Mouse (Mus musculus) embryonic facial prominence, embryonic 15.5 days (tissue): ENCODE measurements around the gene Gm21671. TPM values are rescaled to one million over a fixed set of nuclear protein-coding genes. Genes with fewer than 3 reads are reported as not detected.
"Not testable (repeated sequence)": the region's sequence is repeated elsewhere in the genome, so short reads cannot be mapped to it uniquely, and the experiment has no call there.

Experiments used
- ATAC-seq: fragments of 200-750 bp; cut with Nextera tagmentation; 2 replicates; pipeline ENCODE4 v1.8.0; 2017; ENCODE audit warnings: low read depth, moderate TSS enrichment; ENCODE audit not compliant: insufficient number of reproducible peaks, low FRiP score, low TSS enrichment
- H3K27ac ChIP-seq: fragments of 300-500 bp; sonication (generic); replicated peaks from 2 replicates; pipeline ENCODE4 v1.5.1; 2015; ENCODE audit warnings: mild to moderate bottlenecking, inconsistent platforms
- H3K27me3 ChIP-seq: fragments of 300-500 bp; sonication (generic); 2 replicates; pipeline ENCODE4 v1.6.1; 2015; ENCODE audit warnings: inconsistent platforms
- H3K36me3 ChIP-seq: fragments of 300-500 bp; sonication (generic); 2 replicates; pipeline ENCODE4 v1.6.1; 2015; ENCODE audit warnings: mild to moderate bottlenecking, inconsistent platforms
- H3K4me1 ChIP-seq: fragments of 300-500 bp; sonication (generic); 2 replicates; pipeline ENCODE4 v1.6.1; 2015; ENCODE audit warnings: inconsistent platforms
- H3K4me2 ChIP-seq: fragments of 300-500 bp; sonication (generic); replicated peaks from 2 replicates; pipeline ENCODE4 v1.6.1; 2015; ENCODE audit warnings: mild to moderate bottlenecking, inconsistent platforms
- H3K4me3 ChIP-seq: fragments of 300-500 bp; sonication (generic); replicated peaks from 2 replicates; pipeline ENCODE4 v1.5.1; 2015; ENCODE audit warnings: mild to moderate bottlenecking, inconsistent platforms
- H3K9ac ChIP-seq: fragments of 300-500 bp; sonication (generic); 2 replicates; pipeline ENCODE4 v1.6.1; 2015; ENCODE audit warnings: inconsistent platforms
- H3K9me3 ChIP-seq: fragments of 300-500 bp; sonication (generic); replicated peaks from 2 replicates; pipeline ENCODE4 v1.6.1; 2016; ENCODE audit warnings: inconsistent platforms
- WGBS: fragments of 180-500 bp; shearing (Covaris S2); methylation state at CpG from one replicate; pipeline ENCODE4 v1.1.7; 2015; 5-methylcytosine and 5-hydroxymethylcytosine counted together
- polyA plus RNA-seq: library from polyadenylated mRNA; unstranded; fragments of >200 nt; fragmentation: Nextera tagmentation; extraction: Ambion mirVana; gene quantifications from 2 replicates; pipeline ENCODE4 v1.2.1, GENCODE M21; 2015

Gene Gm21671
- 0.09 and 0.20 TPM in 2 replicates for polyA plus RNA-seq

DNA sequence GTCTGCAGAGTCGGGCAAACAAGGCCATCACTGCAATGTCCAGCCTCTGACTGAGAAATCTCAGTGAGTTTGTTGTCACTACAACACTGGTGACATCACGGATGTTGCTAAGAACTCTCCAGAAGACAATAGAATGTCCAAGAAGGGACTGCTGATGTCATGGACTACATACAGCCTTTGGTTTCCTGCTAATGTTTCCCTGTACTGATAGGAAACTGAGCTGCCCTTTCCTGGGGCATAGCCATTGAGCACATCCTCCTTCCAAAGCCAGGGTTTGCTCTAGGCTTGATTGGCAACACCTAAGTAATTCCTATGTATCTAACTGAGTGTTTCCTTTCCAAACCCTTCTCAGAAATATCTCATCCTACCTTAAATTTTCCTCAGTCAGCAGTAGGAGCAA, at the start of gene Gm21671:
Gm21671 (minus strand) TSS at position 101 of the 400 bp plus-strand sequence.
- not testable (repeated sequence) for H3K27me3 ChIP-seq, H3K36me3 ChIP-seq, H3K27ac ChIP-seq, ATAC-seq, H3K9ac ChIP-seq, H3K4me1 ChIP-seq, H3K4me3 ChIP-seq, H3K4me2 ChIP-seq, H3K9me3 ChIP-seq
- WGBS = 72% methylated on average over 2 of the region's 2 CpGs

DNA sequence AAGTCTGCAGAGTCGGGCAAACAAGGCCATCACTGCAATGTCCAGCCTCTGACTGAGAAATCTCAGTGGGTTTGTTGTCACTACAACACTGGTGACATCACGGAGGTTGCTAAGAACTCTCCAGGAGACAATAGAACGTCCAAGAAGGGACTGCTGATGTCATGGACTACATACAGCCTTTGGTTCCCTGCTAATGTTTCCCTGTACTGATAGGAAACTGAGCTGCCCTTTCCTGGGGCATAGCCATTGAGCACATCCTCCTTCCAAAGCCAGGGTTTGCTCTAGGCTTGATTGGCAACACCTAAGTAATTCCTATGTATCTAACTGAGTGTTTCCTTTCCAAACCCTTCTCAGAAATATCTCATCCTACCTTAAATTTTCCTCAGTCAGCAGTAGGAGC, 34.3 kb upstream of the Gm21671 start, which contains the start of gene Gm21698:
Gm21698 (minus strand) TSS at position 101 of the 400 bp plus-strand sequence.
- not testable (repeated sequence) for H3K9me3 ChIP-seq, H3K27ac ChIP-seq, H3K9ac ChIP-seq, ATAC-seq, H3K36me3 ChIP-seq, H3K4me1 ChIP-seq, H3K4me3 ChIP-seq, H3K4me2 ChIP-seq, H3K27me3 ChIP-seq
- no CpG with 5 or more reads among the region's 3 CpGs for WGBS

DNA sequence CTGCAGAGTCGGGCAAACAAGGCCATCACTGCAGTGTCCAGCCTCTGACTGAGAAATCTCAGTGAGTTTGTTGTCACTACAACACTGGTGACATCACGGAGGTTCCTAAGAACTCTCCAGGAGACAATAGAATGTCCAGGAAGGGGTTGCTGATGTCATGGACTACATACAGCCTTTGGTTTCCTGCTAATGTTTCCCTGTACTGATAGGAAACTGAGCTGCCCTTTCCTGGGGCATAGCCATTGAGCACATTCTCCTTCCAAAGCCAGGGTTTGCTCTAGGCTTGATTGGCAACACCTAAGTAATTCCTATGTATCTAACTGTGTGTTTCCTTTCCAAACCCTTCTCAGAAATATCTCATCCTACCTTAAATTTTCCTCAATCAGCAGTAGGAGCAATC, 18.3 kb upstream of the Gm21671 start, which contains the start of gene Gm21680:
Gm21680 (minus strand) TSS at position 101 of the 400 bp plus-strand sequence.
- no CpG with 5 or more reads among the region's 2 CpGs for WGBS
- not testable (repeated sequence) for H3K27ac ChIP-seq, ATAC-seq, H3K4me3 ChIP-seq, H3K4me2 ChIP-seq, H3K36me3 ChIP-seq, H3K9me3 ChIP-seq, H3K4me1 ChIP-seq, H3K27me3 ChIP-seq, H3K9ac ChIP-seq

GRCm38 (mm10) chr5:25957050-25957449, 2.8 kb upstream of the Gm21671 start:
- H3K4me2 ChIP-seq, H3K4me1 ChIP-seq, H3K36me3 ChIP-seq, H3K9ac ChIP-seq, H3K27me3 ChIP-seq, H3K4me3 ChIP-seq, H3K9me3 ChIP-seq, H3K27ac ChIP-seq: not testable (repeated sequence)
- peak; percentile 43 for ATAC-seq
- WGBS = 60% methylated on average over 17 of the region's 17 CpGs

DNA sequence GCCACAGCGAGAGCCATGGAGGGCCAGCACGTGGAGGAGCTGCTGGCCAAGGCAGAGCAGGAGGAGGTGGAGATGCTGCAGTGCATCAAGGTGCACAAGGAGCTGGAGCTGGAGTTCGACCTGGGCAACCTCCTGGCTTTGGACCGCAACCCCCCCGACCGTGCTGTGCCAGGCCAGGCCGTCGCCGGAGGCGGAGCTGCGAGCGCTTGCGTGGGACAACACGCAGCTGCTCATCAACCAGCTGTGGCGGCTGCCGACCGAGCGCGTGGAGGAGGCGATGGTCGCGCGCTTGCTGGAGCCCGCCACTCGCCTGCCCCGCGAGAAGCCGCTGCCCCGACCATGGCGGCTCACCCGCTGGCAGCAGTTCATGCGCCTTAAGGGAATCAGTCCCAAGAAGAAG, 2.4 kb upstream of the Gm21671 start:
- not testable (repeated sequence) for H3K4me2 ChIP-seq, H3K4me1 ChIP-seq, H3K27me3 ChIP-seq, H3K9ac ChIP-seq, H3K4me3 ChIP-seq, H3K36me3 ChIP-seq, H3K9me3 ChIP-seq, H3K27ac ChIP-seq
- ATAC-seq = 0 out of 2 replicates have a peak, but pooled peaks have one; percentile 34
- WGBS = 36% methylated on average over 32 of the region's 32 CpGs

- H3K36me3 ChIP-seq, H3K4me3 ChIP-seq, H3K4me2 ChIP-seq, H3K27ac ChIP-seq, H3K4me1 ChIP-seq, H3K9ac ChIP-seq, H3K9me3 ChIP-seq, ATAC-seq, H3K27me3 ChIP-seq: not testable (repeated sequence)
- 79% methylated on average over 2 of the region's 2 CpGs for WGBS
Observed at GRCm38 (mm10) chr5:25945391-25945790, 8.8 kb downstream of the Gm21671 start.

GRCm38 (mm10) chr5:25942281-25942680, 11.9 kb downstream of the Gm21671 start, which contains the start of gene Gm21663:
TSS of gene Gm21663 (minus strand) at chr5:25942381.
- not testable (repeated sequence) for H3K4me3 ChIP-seq, H3K9ac ChIP-seq, H3K27me3 ChIP-seq, ATAC-seq, H3K4me2 ChIP-seq, H3K36me3 ChIP-seq, H3K9me3 ChIP-seq, H3K27ac ChIP-seq, H3K4me1 ChIP-seq
- WGBS = 56% methylated on average over 2 of the region's 2 CpGs

Other genes starting within 250 kb of the Gm21671 start
- 8.5 and 10.3 TPM in 2 replicates for gene Xrcc2, start 248.6 kb downstream of the Gm21671 start, polyA plus RNA-seq
- gene Actr3b, start 194.4 kb downstream of the Gm21671 start, polyA plus RNA-seq = 5.2 and 7.0 TPM in 2 replicates
- gene Gm21663, start 12.0 kb downstream of the Gm21671 start, polyA plus RNA-seq = 0.16 and 0.23 TPM in 2 replicates
- gene Gm21680, start 18.2 kb upstream of the Gm21671 start, polyA plus RNA-seq = 0.17 and 0.20 TPM in 2 replicates
- 0.25 and 0.29 TPM in 2 replicates for gene Gm21698, start 34.2 kb upstream of the Gm21671 start, polyA plus RNA-seq
- gene Gm1979, start 50.4 kb upstream of the Gm21671 start, polyA plus RNA-seq = 0.21 and 0.26 TPM in 2 replicates
- gene Gm5862, start 68.5 kb upstream of the Gm21671 start, polyA plus RNA-seq = 0.08 and 0.09 TPM in 2 replicates
- gene Speer4a, start 85.1 kb upstream of the Gm21671 start, polyA plus RNA-seq = 0.08 and 0.09 TPM in 2 replicates
- gene Gm7347, start 104.2 kb upstream of the Gm21671 start, polyA plus RNA-seq = 0.08 and 0.09 TPM in 2 replicates
- gene Gm10471, start 134.9 kb upstream of the Gm21671 start, polyA plus RNA-seq = 0.13 TPM in 1 of 2 replicates, not detected in the other
- not detected in 2 replicates for gene 5031410I06Rik, start 150.9 kb upstream of the Gm21671 start, polyA plus RNA-seq
- gene Gm10220, start 167.0 kb upstream of the Gm21671 start, polyA plus RNA-seq = 0.11 and 0.16 TPM in 2 replicates